Mouse (Mus musculus) embryonic facial prominence, embryonic 10.5 days (tissue): ENCODE measurements at regions not wholly inside any gene's neighbourhood (a gene's known extent, or its start where the extent isn't known, plus 50 kb on each side); places are given as distances from the start of the nearest gene placed in this dataset.

Source experiments
- DNase-seq: peaks from one replicate; pipeline ENCODE4 v3.0.0-alpha.2; 2017; ENCODE audit warnings: low spot score
- H3K27ac ChIP-seq: fragments of 300-500 bp; sonication (generic); replicated peaks from 2 replicates; pipeline ENCODE4 v1.5.1; 2016; ENCODE audit warnings: mild to moderate bottlenecking
- H3K27me3 ChIP-seq: fragments of 300-500 bp; sonication (generic); replicated peaks from 2 replicates; pipeline ENCODE4 v1.6.1; 2016; ENCODE audit warnings: low read depth, mild to moderate bottlenecking; ENCODE audit not compliant: poor library complexity, severe bottlenecking
- H3K36me3 ChIP-seq: fragments of 300-500 bp; sonication (generic); replicated peaks from 2 replicates; pipeline ENCODE4 v1.6.1; 2016; ENCODE audit warnings: mild to moderate bottlenecking, moderate library complexity
- H3K4me1 ChIP-seq: fragments of 300-500 bp; sonication (generic); 2 replicates; pipeline ENCODE4 v1.6.1; 2016
- H3K4me3 ChIP-seq: fragments of 300-500 bp; sonication (generic); 2 replicates; pipeline ENCODE4 v1.5.1; 2016; ENCODE audit warnings: mild to moderate bottlenecking, moderate library complexity
- H3K9me3 ChIP-seq: fragments of 300-500 bp; sonication (generic); 2 replicates; pipeline ENCODE4 v1.6.1; 2016; ENCODE audit warnings: mild to moderate bottlenecking
- WGBS: fragments of 180-500 bp; shearing (Covaris S2); methylation state at CpG from one replicate; pipeline ENCODE4 v1.1.7; 2016; 5-methylcytosine and 5-hydroxymethylcytosine counted together

GRCm38 (mm10) chr2:51006818-51007217 lies 142.1 kb downstream of the Rnd3 start:
- H3K36me3 ChIP-seq: no peaks in the 10 kb centered on the region
- H3K4me3 ChIP-seq: no peak overlapping the region
- no peak overlapping the region for H3K27ac ChIP-seq
- H3K27me3 ChIP-seq: no peaks in the 10 kb centered on the region
- DNase-seq: no peak
- WGBS: 70% methylated on average over 3 of the region's 3 CpGs
- no peaks in the 10 kb centered on the region for H3K9me3 ChIP-seq
- H3K4me1 ChIP-seq: peaks cover 14% of the 10 kb centered on the region

GRCm38 (mm10) chr2:51001548-51001947 lies 147.4 kb downstream of the Rnd3 start:
- no peaks in the 10 kb centered on the region for H3K27me3 ChIP-seq
- WGBS: 60% methylated on average over 5 of the region's 5 CpGs
- no peak overlapping the region for H3K4me3 ChIP-seq
- H3K4me1 ChIP-seq: no peaks in the 10 kb centered on the region
- DNase-seq: no peak
- H3K9me3 ChIP-seq: no peaks in the 10 kb centered on the region
- H3K27ac ChIP-seq: no peak overlapping the region
- no peaks in the 10 kb centered on the region for H3K36me3 ChIP-seq

- Histone ChIP-seq H3K4me3 (no peak overlapping the region), H3K27ac (no peak overlapping the region), H3K9me3 (no peaks in the 10 kb centered on the region), H3K36me3 (no peaks in the 10 kb centered on the region), H3K4me1 (peaks cover 9% of the 10 kb centered on the region), H3K27me3 (no peaks in the 10 kb centered on the region)
- 81% methylated on average over 2 of the region's 2 CpGs for WGBS
- no peak for DNase-seq
These were observed 165.0 kb downstream of the Rnd3 start for GRCm38 (mm10) chr2:50983883-50984410.

- Histone ChIP-seq H3K27me3 (no peaks in the 10 kb centered on the region), H3K4me3 (no peak overlapping the region), H3K27ac (no peak overlapping the region), H3K36me3 (no peaks in the 10 kb centered on the region), H3K4me1 (no peaks in the 10 kb centered on the region), H3K9me3 (no peaks in the 10 kb centered on the region)
- WGBS: 91% methylated on average over 5 of the region's 5 CpGs
- no peak for DNase-seq
These were observed 166.3 kb downstream of the Rnd3 start for GRCm38 (mm10) chr2:50982571-50982970.

GRCm38 (mm10) chr2:50978356-50978755 lies 170.6 kb downstream of the Rnd3 start:
- no peak overlapping the region for H3K27ac ChIP-seq
- no peaks in the 10 kb centered on the region for H3K36me3 ChIP-seq
- H3K27me3 ChIP-seq: no peaks in the 10 kb centered on the region
- DNase-seq: no peak
- no peak overlapping the region for H3K4me3 ChIP-seq
- no peaks in the 10 kb centered on the region for H3K4me1 ChIP-seq
- no peaks in the 10 kb centered on the region for H3K9me3 ChIP-seq
- WGBS: 72% methylated on average over 1 of the region's 1 CpGs

- H3K4me1 ChIP-seq: peaks cover 24% of the 10 kb centered on the region
These were observed 177.6 kb downstream of the Rnd3 start for GRCm38 (mm10) chr2:50971131-50971825.

GRCm38 (mm10) chr2:50968382-50968781 lies 180.5 kb downstream of the Rnd3 start:
- Histone ChIP-seq H3K36me3 (no peaks in the 10 kb centered on the region), H3K27me3 (no peaks in the 10 kb centered on the region), H3K27ac (no peak overlapping the region), H3K9me3 (0 out of 2 replicates have a peak, but pooled peaks cover 6% of the 10 kb centered on the region), H3K4me1 (peaks cover 24% of the 10 kb centered on the region), H3K4me3 (no peak overlapping the region)
- no peak for DNase-seq
- 86% methylated on average over 4 of the region's 4 CpGs for WGBS

More at GRCm38 (mm10) chr2:50971131-50971825, 177.6 kb downstream of the Rnd3 start:
- Histone ChIP-seq H3K27ac (peak overlapping the region; percentile 85), H3K27me3 (no peaks in the 10 kb centered on the region), H3K9me3 (0 out of 2 replicates have a peak, but pooled peaks cover 6% of the 10 kb centered on the region), H3K4me3 (peak overlapping the region; percentile 45), H3K36me3 (no peaks in the 10 kb centered on the region)
- WGBS: 6% methylated on average over 14 of the region's 14 CpGs
- DNase-seq: peak; percentile 71

GRCm38 (mm10) chr2:50967826-50968225 lies 181.1 kb downstream of the Rnd3 start:
- no peak for DNase-seq
- Histone ChIP-seq H3K27me3 (no peaks in the 10 kb centered on the region), H3K27ac (no peak overlapping the region), H3K4me1 (peaks cover 24% of the 10 kb centered on the region), H3K4me3 (no peak overlapping the region), H3K9me3 (0 out of 2 replicates have a peak, but pooled peaks cover 6% of the 10 kb centered on the region), H3K36me3 (no peaks in the 10 kb centered on the region)
- WGBS: 81% methylated on average over 4 of the region's 4 CpGs

- Histone ChIP-seq H3K27ac (no peak overlapping the region), H3K9me3 (0 out of 2 replicates have a peak, but pooled peaks cover 6% of the 10 kb centered on the region), H3K4me1 (peaks cover 23% of the 10 kb centered on the region), H3K36me3 (no peaks in the 10 kb centered on the region), H3K4me3 (no peak overlapping the region), H3K27me3 (no peaks in the 10 kb centered on the region)
- no peak for DNase-seq
- 74% methylated on average over 4 of the region's 4 CpGs for WGBS
These were observed 181.8 kb downstream of the Rnd3 start for GRCm38 (mm10) chr2:50967133-50967532.

- no peak overlapping the region for H3K27ac ChIP-seq
- 0 out of 2 replicates have a peak, but pooled peaks cover 6% of the 10 kb centered on the region for H3K9me3 ChIP-seq
- no peaks in the 10 kb centered on the region for H3K36me3 ChIP-seq
- peaks cover 7% of the 10 kb centered on the region for H3K4me1 ChIP-seq
- H3K4me3 ChIP-seq: no peak overlapping the region
- 73% methylated on average over 8 of the region's 8 CpGs for WGBS
- H3K27me3 ChIP-seq: no peaks in the 10 kb centered on the region
- no peak for DNase-seq
These were observed 183.4 kb downstream of the Rnd3 start for GRCm38 (mm10) chr2:50965485-50966017.

- 89% methylated on average over 3 of the region's 3 CpGs for WGBS
These were observed 184.8 kb downstream of the Rnd3 start for GRCm38 (mm10) chr2:50964062-50964461.

GRCm38 (mm10) chr2:50961049-50961448 lies 187.9 kb downstream of the Rnd3 start:
- Histone ChIP-seq H3K27me3 (no peaks in the 10 kb centered on the region), H3K27ac (no peak overlapping the region), H3K36me3 (no peaks in the 10 kb centered on the region), H3K4me1 (no peaks in the 10 kb centered on the region), H3K9me3 (no peaks in the 10 kb centered on the region), H3K4me3 (no peak overlapping the region)
- DNase-seq: no peak
- WGBS: 64% methylated on average over 4 of the region's 4 CpGs

More at GRCm38 (mm10) chr2:50964062-50964461, 184.8 kb downstream of the Rnd3 start:
- Histone ChIP-seq H3K27ac (no peak overlapping the region), H3K4me3 (no peak overlapping the region), H3K9me3 (0 out of 2 replicates have a peak, but pooled peaks cover under 1% of the 10 kb centered on the region), H3K4me1 (0 out of 2 replicates have a peak, but pooled peaks cover 5% of the 10 kb centered on the region), H3K36me3 (no peaks in the 10 kb centered on the region), H3K27me3 (no peaks in the 10 kb centered on the region)
- DNase-seq: no peak

GRCm38 (mm10) chr2:50959323-50959722 lies 189.6 kb downstream of the Rnd3 start:
- H3K27me3 ChIP-seq: no peaks in the 10 kb centered on the region
- no peaks in the 10 kb centered on the region for H3K36me3 ChIP-seq
- no peaks in the 10 kb centered on the region for H3K9me3 ChIP-seq
- DNase-seq: no peak
- no peak overlapping the region for H3K4me3 ChIP-seq
- no peak overlapping the region for H3K27ac ChIP-seq
- 89% methylated on average over 9 of the region's 9 CpGs for WGBS
- H3K4me1 ChIP-seq: no peaks in the 10 kb centered on the region
